Mouse (Mus musculus): ENCODE measurements around the gene Sept3. TPM values are rescaled to one million over a fixed set of nuclear protein-coding genes. Genes with fewer than 3 reads are reported as not detected.

The Sept3 gene
- polyA plus RNA-seq, 1 experiment from 2014 or later: 142 TPM

DNA sequence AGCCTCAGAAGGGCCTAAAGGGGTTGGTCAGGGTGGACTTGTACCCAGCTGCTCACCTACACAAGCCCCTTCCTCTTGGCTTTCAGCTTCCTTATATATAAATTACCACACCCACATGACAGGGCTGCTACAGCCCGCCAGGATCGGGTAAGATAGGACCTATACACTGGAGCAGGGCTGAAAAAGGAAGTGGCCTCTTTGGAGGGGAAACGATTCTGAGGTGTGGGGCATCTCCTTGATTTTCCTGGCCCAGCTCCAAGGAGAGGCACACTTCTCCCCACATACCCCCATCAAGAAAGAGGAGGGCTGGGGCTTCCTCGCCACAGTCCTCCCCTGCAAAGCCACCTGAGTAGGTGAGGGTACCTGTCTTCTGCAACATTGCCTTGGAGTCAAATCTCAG is 63.2 kb downstream of the Sept3 start:
- DNase-seq (ENCODE audit: low spot score): no peak
- peak overlapping the region; percentile 40 for H3K4me3 ChIP-seq (ENCODE audit: low read depth, low read length)
- H3K9me3 ChIP-seq (ENCODE audit: control insufficient read depth, low read length): no peaks in the 10 kb centered on the region
- peak overlapping the region; percentile 67 for H3K4me2 ChIP-seq (ENCODE audit: low read depth)
- peaks cover 2% of the 10 kb centered on the region; the same call in 1 of the 2 replicates for H3K36me3 ChIP-seq (ENCODE audit: control insufficient read depth, insufficient read depth, low read length)
- peak overlapping the region; percentile 64 for H3K9ac ChIP-seq (ENCODE audit: low read length)
- H3K4me1 ChIP-seq (ENCODE audit: control insufficient read depth, insufficient read depth, low read length): peaks cover 11% of the 10 kb centered on the region
- 64% methylated on average over 4 of the region's 4 CpGs for WGBS
- H3K27me3 ChIP-seq (ENCODE audit: control insufficient read depth, insufficient read depth, low read length): peaks cover 11% of the 10 kb centered on the region
- ATAC-seq (ENCODE audit: insufficient read depth, low FRiP score, low TSS enrichment): no peak
- H3K27ac ChIP-seq (ENCODE audit: low read depth, low read length): no peak overlapping the region

DNA sequence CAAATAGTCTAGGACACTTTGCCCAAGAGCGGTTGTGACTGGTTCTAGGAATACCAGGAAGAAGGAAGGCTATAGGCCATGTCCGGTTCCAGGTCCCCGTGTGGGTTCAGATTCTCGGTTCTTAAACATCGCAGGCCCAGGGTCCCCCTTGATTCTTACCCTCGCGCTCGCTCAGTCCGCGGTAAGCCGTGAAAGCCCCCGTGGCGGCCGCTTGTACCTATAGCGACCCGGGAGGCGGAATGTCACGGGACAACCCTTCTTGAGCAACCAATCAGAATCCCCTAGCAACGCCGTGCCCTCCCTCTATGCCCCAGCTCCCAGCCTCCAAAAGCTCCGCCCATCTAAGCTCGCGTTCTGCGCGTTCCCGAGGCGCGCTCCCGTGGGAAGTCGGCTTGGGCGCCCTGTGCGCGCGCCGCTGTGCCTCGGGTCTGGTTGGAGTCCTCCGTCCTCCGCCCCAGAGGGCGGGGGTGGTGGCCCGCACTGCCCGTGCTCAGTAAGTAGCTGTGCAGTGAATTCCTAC is 64.0 kb downstream of the Sept3 start, which contains the start of the genes Naga, Pheta2 and Smdt1:
Gene Naga (minus strand): TSS at position 333 of the 520 bp plus-strand sequence.
Gene Pheta2 (plus strand): TSS at position 350 of the 520 bp plus-strand sequence.
Gene Smdt1 (plus strand): TSS at position 367 of the 520 bp plus-strand sequence.
- peaks cover 11% of the 10 kb centered on the region for H3K4me1 ChIP-seq (ENCODE audit: control insufficient read depth, insufficient read depth, low read length)
- peaks cover 11% of the 10 kb centered on the region for H3K27me3 ChIP-seq (ENCODE audit: control insufficient read depth, insufficient read depth, low read length)
- peak within 1 kb of the TSS; percentile 67 for H3K4me2 ChIP-seq (ENCODE audit: low read depth)
- peak within 1 kb of the TSS; percentile 64 for H3K9ac ChIP-seq (ENCODE audit: low read length)
- DNase-seq (ENCODE audit: low spot score) (peak; percentile 98), ATAC-seq (ENCODE audit: insufficient read depth, low FRiP score, low TSS enrichment) (peak; percentile 89)
- peak within 1 kb of the TSS; percentile 40 for H3K4me3 ChIP-seq (ENCODE audit: low read depth, low read length)
- 0% methylated on average over 41 of the region's 41 CpGs for WGBS
- H3K9me3 ChIP-seq (ENCODE audit: control insufficient read depth, low read length): no peaks in the 10 kb centered on the region
- H3K36me3 ChIP-seq (ENCODE audit: control insufficient read depth, insufficient read depth, low read length): peaks cover 2% of the 10 kb centered on the region; the same call in 1 of the 2 replicates
- no peak within 1 kb of the TSS for H3K27ac ChIP-seq (ENCODE audit: low read depth, low read length)

DNA sequence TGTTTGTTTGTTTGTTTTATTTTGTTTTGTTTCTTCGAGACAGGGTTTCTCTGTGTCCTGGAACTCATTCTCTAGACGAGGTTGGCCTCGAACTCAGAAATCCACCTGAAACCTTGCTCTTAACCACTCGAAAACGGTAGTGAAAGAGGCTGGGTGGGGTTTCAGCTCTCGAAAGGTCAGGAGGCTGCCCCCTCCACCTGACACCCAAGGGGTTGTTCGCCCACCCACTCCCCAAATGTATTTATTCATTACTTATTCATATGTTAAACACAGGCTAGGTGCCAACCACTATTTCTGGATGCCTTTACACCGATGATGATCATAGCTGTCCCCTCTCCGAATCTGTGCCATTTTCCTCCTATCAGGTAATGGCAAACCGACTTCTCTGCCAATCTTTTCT is 64.5 kb downstream of the Sept3 start:
- no peaks in the 10 kb centered on the region for H3K9me3 ChIP-seq (ENCODE audit: control insufficient read depth, low read length)
- H3K27me3 ChIP-seq (ENCODE audit: control insufficient read depth, insufficient read depth, low read length): peaks cover 11% of the 10 kb centered on the region
- H3K27ac ChIP-seq (ENCODE audit: low read depth, low read length): no peak overlapping the region
- ATAC-seq (ENCODE audit: insufficient read depth, low FRiP score, low TSS enrichment): no peak
- H3K4me2 ChIP-seq (ENCODE audit: low read depth): peak overlapping the region; percentile 67
- peak overlapping the region; percentile 64 for H3K9ac ChIP-seq (ENCODE audit: low read length)
- no peak for DNase-seq (ENCODE audit: low spot score)
- H3K36me3 ChIP-seq (ENCODE audit: control insufficient read depth, insufficient read depth, low read length): peaks cover 2% of the 10 kb centered on the region; the same call in 1 of the 2 replicates
- peak overlapping the region; percentile 40 for H3K4me3 ChIP-seq (ENCODE audit: low read depth, low read length)
- H3K4me1 ChIP-seq (ENCODE audit: control insufficient read depth, insufficient read depth, low read length): peaks cover 11% of the 10 kb centered on the region
- WGBS: 59% methylated on average over 10 of the region's 10 CpGs

DNA sequence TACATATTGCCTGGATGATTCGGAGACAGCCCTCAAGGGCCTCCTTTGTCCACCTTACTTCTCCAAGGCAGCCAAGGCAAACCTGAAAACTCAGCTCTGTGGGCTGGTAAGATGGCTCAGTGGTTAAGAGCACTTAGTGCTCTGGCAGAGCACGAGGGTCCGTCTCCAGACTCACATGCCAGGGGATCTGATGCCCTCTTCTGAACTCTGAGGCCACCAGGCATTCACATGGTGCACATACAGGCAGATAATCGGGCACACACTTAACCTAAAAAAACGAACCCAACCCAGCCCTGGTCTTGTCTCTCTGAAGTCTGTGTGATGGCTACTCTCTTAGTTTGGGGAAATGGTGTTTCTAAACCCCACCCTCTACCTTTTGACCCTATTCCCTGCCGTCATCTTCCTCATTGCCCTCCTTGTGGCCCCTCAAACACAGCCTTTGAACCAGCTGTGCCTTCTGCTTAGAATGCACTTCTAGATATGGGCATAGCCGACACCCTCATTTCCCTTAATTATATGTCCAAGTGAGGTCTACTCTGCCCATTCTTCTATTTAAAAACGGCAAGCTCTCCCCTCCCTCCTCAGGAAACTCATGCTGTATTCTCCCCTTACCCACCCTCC is 65.1 kb downstream of the Sept3 start:
- H3K4me2 ChIP-seq (ENCODE audit: low read depth): no peak overlapping the region
- no peak overlapping the region for H3K9ac ChIP-seq (ENCODE audit: low read length)
- peaks cover 11% of the 10 kb centered on the region for H3K27me3 ChIP-seq (ENCODE audit: control insufficient read depth, insufficient read depth, low read length)
- H3K27ac ChIP-seq (ENCODE audit: low read depth, low read length): no peak overlapping the region
- no peaks in the 10 kb centered on the region for H3K9me3 ChIP-seq (ENCODE audit: control insufficient read depth, low read length)
- DNase-seq (ENCODE audit: low spot score): no peak
- H3K4me3 ChIP-seq (ENCODE audit: low read depth, low read length): no peak overlapping the region
- no peaks in the 10 kb centered on the region; the same call in 1 of the 2 replicates for H3K36me3 ChIP-seq (ENCODE audit: control insufficient read depth, insufficient read depth, low read length)
- ATAC-seq (ENCODE audit: insufficient read depth, low FRiP score, low TSS enrichment): no peak
- 75% methylated on average over 8 of the region's 8 CpGs for WGBS
- peaks cover 11% of the 10 kb centered on the region for H3K4me1 ChIP-seq (ENCODE audit: control insufficient read depth, insufficient read depth, low read length)

DNA sequence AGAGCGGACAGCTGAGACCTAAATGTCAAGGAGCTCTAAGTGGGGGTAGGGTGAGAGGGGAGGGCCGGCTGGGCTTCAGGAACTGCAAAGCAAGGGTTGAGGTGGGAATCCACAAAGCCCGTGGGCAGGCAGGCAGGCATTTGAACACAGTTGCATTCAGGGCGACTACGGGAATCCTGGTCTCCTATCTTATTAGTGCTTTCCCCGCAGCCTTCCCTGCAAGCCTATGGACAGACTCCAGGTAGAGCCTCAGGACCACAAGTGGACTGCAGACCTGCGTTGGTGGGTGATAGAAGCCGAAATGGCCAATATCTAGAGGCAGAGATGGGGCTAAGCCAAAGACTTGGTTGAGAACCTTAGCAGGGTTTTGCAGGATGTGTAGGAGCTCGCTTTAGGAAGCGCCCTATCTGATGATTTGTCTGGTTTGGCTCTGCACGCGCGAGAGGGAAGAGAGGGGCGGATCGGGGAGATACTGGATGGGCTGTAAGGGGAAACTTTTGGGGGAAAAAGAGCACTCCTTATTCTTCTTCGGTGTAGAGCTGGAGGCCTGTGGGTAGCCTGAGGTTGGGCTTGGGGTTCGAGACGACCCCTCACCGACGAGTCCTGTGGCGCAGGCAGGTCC is 65.8 kb downstream of the Sept3 start:
- DNase-seq (ENCODE audit: low spot score) (no peak), ATAC-seq (ENCODE audit: insufficient read depth, low FRiP score, low TSS enrichment) (no peak)
- Histone ChIP-seq H3K9me3 (ENCODE audit: control insufficient read depth, low read length) (no peaks in the 10 kb centered on the region), H3K36me3 (ENCODE audit: control insufficient read depth, insufficient read depth, low read length) (no peaks in the 10 kb centered on the region; the same call in 1 of the 2 replicates), H3K4me1 (ENCODE audit: control insufficient read depth, insufficient read depth, low read length) (peaks cover 11% of the 10 kb centered on the region), H3K4me3 (ENCODE audit: low read depth, low read length) (peak overlapping the region; percentile 34), H3K27ac (ENCODE audit: low read depth, low read length) (peak overlapping the region; percentile 17; the same call in 1 of the 2 replicates), H3K4me2 (ENCODE audit: low read depth) (peak overlapping the region; percentile 64), H3K27me3 (ENCODE audit: control insufficient read depth, insufficient read depth, low read length) (peaks cover 11% of the 10 kb centered on the region), H3K9ac (ENCODE audit: low read length) (peak overlapping the region; percentile 58)
- 38% methylated on average over 21 of the region's 21 CpGs for WGBS

DNA sequence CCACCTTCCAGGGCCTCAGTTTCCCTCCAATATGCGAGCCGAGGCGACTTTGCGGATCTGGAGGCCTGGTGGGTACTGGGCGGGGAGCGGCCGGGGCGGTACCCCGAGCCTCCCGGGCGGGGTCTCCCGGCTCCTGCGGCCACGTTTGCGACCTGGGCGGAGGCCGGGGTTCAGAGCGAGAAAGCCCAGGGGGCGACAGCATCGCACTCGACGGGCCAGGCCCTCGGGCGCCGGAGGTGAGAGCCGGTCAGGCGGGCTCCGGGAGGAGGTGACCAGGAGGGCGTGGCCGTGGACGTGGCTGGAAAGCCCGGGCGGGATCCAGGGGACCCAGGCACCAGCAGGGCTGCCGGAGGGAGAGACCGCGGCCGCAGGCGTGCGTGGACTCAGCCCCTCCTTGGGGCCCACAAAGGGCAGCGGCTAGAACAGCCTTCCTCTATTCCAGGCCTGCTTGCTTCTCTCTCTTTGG is 66.4 kb downstream of the Sept3 start:
- peak overlapping the region; percentile 58 for H3K9ac ChIP-seq (ENCODE audit: low read length)
- 3% methylated on average over 40 of the region's 40 CpGs for WGBS
- no peaks in the 10 kb centered on the region for H3K36me3 ChIP-seq (ENCODE audit: control insufficient read depth, insufficient read depth, low read length)
- H3K27me3 ChIP-seq (ENCODE audit: control insufficient read depth, insufficient read depth, low read length): peaks cover 11% of the 10 kb centered on the region
- peak overlapping the region; percentile 34 for H3K4me3 ChIP-seq (ENCODE audit: low read depth, low read length)
- peak overlapping the region; percentile 17; the same call in 1 of the 2 replicates for H3K27ac ChIP-seq (ENCODE audit: low read depth, low read length)
- peak; percentile 50 for DNase-seq (ENCODE audit: low spot score)
- no peaks in the 10 kb centered on the region for H3K9me3 ChIP-seq (ENCODE audit: control insufficient read depth, low read length)
- ATAC-seq (ENCODE audit: insufficient read depth, low FRiP score, low TSS enrichment): no peak
- peak overlapping the region; percentile 64 for H3K4me2 ChIP-seq (ENCODE audit: low read depth)
- peaks cover 11% of the 10 kb centered on the region for H3K4me1 ChIP-seq (ENCODE audit: control insufficient read depth, insufficient read depth, low read length)

DNA sequence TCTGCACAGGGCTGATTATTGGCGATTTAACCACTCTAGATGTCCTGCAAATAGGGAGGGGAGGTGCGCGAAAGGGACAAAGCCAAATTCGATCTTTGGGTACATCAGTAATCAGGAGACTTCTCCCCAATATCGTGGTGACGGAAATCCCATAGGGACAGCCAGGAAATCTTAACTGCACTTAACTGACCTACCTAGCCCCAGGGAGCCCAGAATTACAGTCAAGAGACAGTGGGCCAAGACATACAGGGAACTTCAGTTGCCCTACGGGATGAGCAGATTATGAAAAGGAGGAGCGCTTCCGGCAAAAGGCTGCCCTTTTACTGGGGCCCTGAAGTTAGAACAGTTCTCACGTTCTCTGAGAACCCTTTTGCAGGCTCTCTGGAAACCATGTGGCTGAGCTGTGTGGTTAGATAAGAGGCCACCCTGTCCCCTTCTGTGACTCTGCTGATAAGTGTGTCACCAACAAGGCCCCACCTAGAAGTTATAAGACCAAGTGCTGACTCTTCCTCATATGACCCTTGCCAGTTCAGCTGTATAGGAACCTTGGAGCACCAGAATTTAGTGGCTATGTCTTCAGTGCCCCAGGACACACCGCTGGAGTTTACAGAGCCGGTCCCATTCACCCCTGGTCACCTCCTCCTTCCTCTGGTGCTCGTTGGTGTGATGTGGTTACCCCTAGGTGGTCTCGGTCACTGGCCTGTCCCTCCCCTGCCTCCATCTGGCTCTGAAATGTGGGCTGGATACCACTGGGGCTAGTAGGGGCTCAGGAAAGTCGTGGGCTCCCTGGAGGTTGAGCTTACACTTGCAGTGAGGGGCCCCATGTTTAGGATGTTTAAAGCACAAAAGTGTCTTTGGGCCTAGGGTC is 67.2 kb downstream of the Sept3 start:
- H3K27me3 ChIP-seq (ENCODE audit: control insufficient read depth, insufficient read depth, low read length): peaks cover 11% of the 10 kb centered on the region
- WGBS: 66% methylated on average over 15 of the region's 15 CpGs
- no peak overlapping the region for H3K4me3 ChIP-seq (ENCODE audit: low read depth, low read length)
- no peaks in the 10 kb centered on the region for H3K9me3 ChIP-seq (ENCODE audit: control insufficient read depth, low read length)
- H3K36me3 ChIP-seq (ENCODE audit: control insufficient read depth, insufficient read depth, low read length): no peaks in the 10 kb centered on the region
- no peak for DNase-seq (ENCODE audit: low spot score)
- peak overlapping the region; percentile 64; the same call in 1 of the 2 replicates for H3K4me2 ChIP-seq (ENCODE audit: low read depth)
- no peak overlapping the region; the same call in 1 of the 2 replicates for H3K9ac ChIP-seq (ENCODE audit: low read length)
- peaks cover 15% of the 10 kb centered on the region for H3K4me1 ChIP-seq (ENCODE audit: control insufficient read depth, insufficient read depth, low read length)
- no peak for ATAC-seq (ENCODE audit: insufficient read depth, low FRiP score, low TSS enrichment)
- H3K27ac ChIP-seq (ENCODE audit: low read depth, low read length): no peak overlapping the region

DNA sequence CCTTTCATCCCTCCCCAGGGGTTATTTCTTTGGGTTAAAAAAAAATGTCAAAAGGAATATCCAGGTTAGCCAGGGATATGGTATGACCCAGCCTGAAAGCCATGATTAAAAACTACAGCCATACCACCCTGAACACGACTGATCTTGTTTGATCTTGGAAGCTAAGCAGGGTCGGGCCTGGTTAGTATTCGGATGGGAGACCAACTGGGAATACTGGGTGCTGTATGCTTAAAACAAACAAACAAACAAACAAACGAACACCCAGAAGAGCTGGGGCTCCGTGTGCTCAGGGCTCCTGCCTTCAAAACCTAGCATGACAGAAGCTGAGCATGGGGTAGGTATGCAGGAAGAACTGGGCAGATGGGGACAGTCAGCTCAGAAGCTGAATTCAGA is 67.8 kb downstream of the Sept3 start:
- peaks cover 21% of the 10 kb centered on the region for H3K4me1 ChIP-seq (ENCODE audit: control insufficient read depth, insufficient read depth, low read length)

More for the DNA sequence above, 67.8 kb downstream of the Sept3 start:
- Histone ChIP-seq H3K4me3 (ENCODE audit: low read depth, low read length) (no peak overlapping the region), H3K27ac (ENCODE audit: low read depth, low read length) (no peak overlapping the region), H3K27me3 (ENCODE audit: control insufficient read depth, insufficient read depth, low read length) (peaks cover 11% of the 10 kb centered on the region), H3K9ac (ENCODE audit: low read length) (no peak overlapping the region), H3K4me2 (ENCODE audit: low read depth) (0 out of 2 replicates have a peak overlapping the region, but pooled peaks have one; percentile 7), H3K36me3 (ENCODE audit: control insufficient read depth, insufficient read depth, low read length) (no peaks in the 10 kb centered on the region), H3K9me3 (ENCODE audit: control insufficient read depth, low read length) (no peaks in the 10 kb centered on the region)
- DNase-seq (ENCODE audit: low spot score): no peak
- WGBS: 73% methylated on average over 5 of the region's 5 CpGs
- no peak for ATAC-seq (ENCODE audit: insufficient read depth, low FRiP score, low TSS enrichment)
